Mouse (Mus musculus) heart, embryonic 16.5 days (tissue): ENCODE measurements around the gene Zyg11b. TPM values are rescaled to one million over a fixed set of nuclear protein-coding genes. Genes with fewer than 3 reads are reported as not detected.

Source experiments
- ATAC-seq: fragments of 200-750 bp; cut with Nextera tagmentation; replicated peaks from 2 replicates; pipeline ENCODE4 v1.8.0; 2017; ENCODE audit warnings: moderate number of reproducible peaks; ENCODE audit not compliant: insufficient read depth, low FRiP score; ENCODE audit errors: extremely low read depth
- H3K27ac ChIP-seq: fragments of 300-500 bp; sonication (generic); 2 replicates; pipeline ENCODE4 v1.5.1; 2014; ENCODE audit warnings: mild to moderate bottlenecking, low read length, control low read depth, moderate library complexity
- H3K27me3 ChIP-seq: fragments of 300-500 bp; sonication (generic); 2 replicates; pipeline ENCODE4 v1.6.1; 2014; ENCODE audit warnings: low read length, mixed read lengths; ENCODE audit not compliant: control insufficient read depth, insufficient read depth
- H3K36me3 ChIP-seq: fragments of 300-500 bp; sonication (generic); 2 replicates; pipeline ENCODE4 v1.6.1; 2014; ENCODE audit not compliant: control insufficient read depth, insufficient read depth
- H3K4me1 ChIP-seq: fragments of 300-500 bp; sonication (generic); 2 replicates; pipeline ENCODE4 v1.6.1; 2014; ENCODE audit warnings: low read length, mixed read lengths; ENCODE audit not compliant: control insufficient read depth, insufficient read depth
- H3K4me2 ChIP-seq: fragments of 300-500 bp; sonication (generic); 2 replicates; pipeline ENCODE4 v1.6.1; 2014; ENCODE audit warnings: low read depth, mild to moderate bottlenecking, control low read depth, low read length
- H3K4me3 ChIP-seq: fragments of 300-500 bp; sonication (generic); 2 replicates; pipeline ENCODE4 v1.5.1; 2014; ENCODE audit warnings: mild to moderate bottlenecking, control low read depth, low read length
- H3K9ac ChIP-seq: fragments of 300-500 bp; sonication (generic); 2 replicates; pipeline ENCODE4 v1.6.1; 2014; ENCODE audit warnings: low read length, control low read depth
- H3K9me3 ChIP-seq: fragments of 300-500 bp; sonication (generic); replicated peaks from 2 replicates; pipeline ENCODE4 v1.6.1; 2016; ENCODE audit warnings: low read length; ENCODE audit not compliant: control insufficient read depth
- WGBS: fragments of 180-500 bp; shearing (Covaris S2); extraction: QIAGEN DNeasy Blood & Tissue Kit; methylation state at CpG from one replicate; pipeline ENCODE4 v1.1.7; 2014; 5-methylcytosine and 5-hydroxymethylcytosine counted together
- polyA plus RNA-seq: library from polyadenylated mRNA; unstranded; fragments of >200 nt; fragmentation: Nextera tagmentation; extraction: Ambion mirVana; gene quantifications from 2 replicates; pipeline ENCODE4 v1.2.1, GENCODE M21; 2015

Gene Zyg11b
- polyA plus RNA-seq, 1 experiment from 2014 or later = 7.6 TPM

- no peaks in the 10 kb centered on the region for H3K9me3 ChIP-seq
- no peak overlapping the region for H3K4me2 ChIP-seq
- H3K9ac ChIP-seq = no peak overlapping the region
- no peaks in the 10 kb centered on the region for H3K36me3 ChIP-seq
- H3K27me3 ChIP-seq = no peaks in the 10 kb centered on the region
- peaks cover 19% of the 10 kb centered on the region for H3K4me1 ChIP-seq
- WGBS = 53% methylated on average over 5 of the region's 5 CpGs
- H3K27ac ChIP-seq = 0 out of 2 replicates have a peak overlapping the region, but pooled peaks have one; percentile 6
- H3K4me3 ChIP-seq = no peak overlapping the region
- no peak for ATAC-seq
Observed at GRCm38 (mm10) chr4:108323588-108323987, 22.7 kb upstream of the Zyg11b start.

DNA sequence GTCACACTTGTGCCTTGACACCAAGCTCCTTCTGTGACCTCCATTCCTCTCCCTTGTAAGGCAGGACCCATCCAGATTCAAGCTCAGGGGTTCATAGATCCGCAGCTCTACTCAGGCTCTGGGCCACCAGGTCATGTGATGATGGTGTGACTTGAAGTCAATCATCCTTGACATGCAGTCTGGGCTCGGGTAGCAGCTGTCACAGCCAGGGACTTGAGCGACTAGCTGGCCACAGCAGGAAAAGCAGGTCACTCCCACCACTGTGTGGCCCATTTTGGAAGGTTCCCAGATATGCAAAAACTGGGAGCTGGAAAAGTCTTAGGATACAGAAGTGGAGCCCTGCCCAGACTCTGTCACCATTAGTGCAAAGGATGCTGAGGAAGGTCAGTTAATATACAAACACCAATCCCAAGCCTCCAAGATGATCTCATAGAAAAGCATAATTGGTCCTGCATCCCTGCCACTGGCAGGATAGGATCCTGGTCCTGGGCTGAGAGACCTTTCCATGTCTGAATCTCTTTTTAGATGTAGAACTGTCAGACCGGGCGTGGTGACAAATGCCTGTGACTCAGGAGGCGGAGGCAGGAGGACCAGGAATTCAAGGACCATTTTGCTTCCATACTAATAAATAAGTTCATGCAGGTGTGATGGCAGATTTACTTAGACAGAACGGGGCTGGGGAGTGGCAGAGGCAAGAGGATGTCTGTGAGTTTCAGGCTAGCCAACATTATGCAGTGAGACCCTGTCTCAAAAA, 19.9 kb upstream of the Zyg11b start:
- Histone ChIP-seq H3K27ac (no peak overlapping the region), H3K4me3 (no peak overlapping the region), H3K9ac (no peak overlapping the region), H3K4me1 (peaks cover 15% of the 10 kb centered on the region), H3K27me3 (no peaks in the 10 kb centered on the region), H3K36me3 (no peaks in the 10 kb centered on the region), H3K4me2 (no peak overlapping the region), H3K9me3 (no peaks in the 10 kb centered on the region)
- ATAC-seq = 0 out of 2 replicates have a peak, but pooled peaks have one; percentile 26
- WGBS = 66% methylated on average over 7 of the region's 7 CpGs

GRCm38 (mm10) chr4:108319747-108320146, 18.9 kb upstream of the Zyg11b start:
- no peak overlapping the region for H3K4me3 ChIP-seq
- no peaks in the 10 kb centered on the region for H3K27me3 ChIP-seq
- no peak overlapping the region for H3K9ac ChIP-seq
- ATAC-seq = no peak
- H3K4me2 ChIP-seq = no peak overlapping the region
- peaks cover 15% of the 10 kb centered on the region for H3K4me1 ChIP-seq
- WGBS = 68% methylated on average over 6 of the region's 6 CpGs
- no peak overlapping the region for H3K27ac ChIP-seq
- H3K9me3 ChIP-seq = no peaks in the 10 kb centered on the region
- H3K36me3 ChIP-seq = no peaks in the 10 kb centered on the region

DNA sequence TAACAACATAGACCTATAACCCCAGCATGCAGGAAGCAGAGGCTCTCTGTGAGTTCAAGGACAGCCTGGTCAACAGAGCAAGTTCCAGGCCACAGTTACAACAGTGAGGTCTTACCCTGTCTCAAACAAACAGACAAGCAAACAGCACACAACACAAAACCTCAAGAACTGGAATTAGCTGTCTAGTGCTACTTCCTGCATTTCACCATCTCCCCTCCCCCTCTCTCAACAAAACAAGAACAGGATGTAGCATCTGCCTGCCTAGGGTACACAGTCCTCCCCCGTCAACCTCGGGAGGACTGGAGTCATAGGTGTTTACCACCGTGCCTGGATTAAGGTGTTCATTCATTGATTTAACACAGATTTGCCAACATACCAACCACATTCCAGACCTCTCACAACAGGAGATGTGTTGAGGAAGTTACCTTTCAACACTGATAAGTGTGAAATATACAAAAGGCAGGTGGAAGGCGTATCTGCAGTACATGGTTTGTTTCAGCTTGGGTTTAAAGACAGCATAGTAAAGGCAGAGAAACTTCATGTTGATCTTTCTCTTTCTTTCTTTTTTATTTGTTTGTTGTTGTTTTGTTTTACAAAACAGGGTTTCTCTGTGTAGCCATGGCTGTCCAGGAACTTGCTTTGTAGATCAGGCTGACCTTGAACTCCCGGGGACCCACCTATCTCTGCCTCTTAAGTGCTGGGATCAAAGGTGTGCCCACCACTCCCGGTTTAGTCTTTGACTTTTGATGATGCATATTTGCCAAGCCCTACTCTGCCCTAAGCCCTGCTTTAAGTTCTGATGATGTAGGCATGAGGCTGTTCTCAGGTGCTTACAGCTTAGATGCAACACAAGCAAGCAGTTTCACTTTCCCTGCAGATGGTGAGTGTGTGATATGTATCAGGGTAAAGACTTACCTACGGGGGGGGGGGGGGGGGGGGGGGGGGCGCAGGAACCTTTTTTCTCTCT, 18.0 kb upstream of the Zyg11b start:
- H3K4me2 ChIP-seq = peak overlapping the region; percentile 23; the same call in 1 of the 2 replicates
- no peaks in the 10 kb centered on the region for H3K36me3 ChIP-seq
- H3K9me3 ChIP-seq = no peaks in the 10 kb centered on the region
- ATAC-seq = peak; percentile 56
- no peaks in the 10 kb centered on the region for H3K27me3 ChIP-seq
- peak overlapping the region; percentile 57 for H3K27ac ChIP-seq
- peaks cover 15% of the 10 kb centered on the region for H3K4me1 ChIP-seq
- no peak overlapping the region for H3K9ac ChIP-seq
- WGBS = 25% methylated on average over 7 of the region's 8 CpGs
- H3K4me3 ChIP-seq = no peak overlapping the region

DNA sequence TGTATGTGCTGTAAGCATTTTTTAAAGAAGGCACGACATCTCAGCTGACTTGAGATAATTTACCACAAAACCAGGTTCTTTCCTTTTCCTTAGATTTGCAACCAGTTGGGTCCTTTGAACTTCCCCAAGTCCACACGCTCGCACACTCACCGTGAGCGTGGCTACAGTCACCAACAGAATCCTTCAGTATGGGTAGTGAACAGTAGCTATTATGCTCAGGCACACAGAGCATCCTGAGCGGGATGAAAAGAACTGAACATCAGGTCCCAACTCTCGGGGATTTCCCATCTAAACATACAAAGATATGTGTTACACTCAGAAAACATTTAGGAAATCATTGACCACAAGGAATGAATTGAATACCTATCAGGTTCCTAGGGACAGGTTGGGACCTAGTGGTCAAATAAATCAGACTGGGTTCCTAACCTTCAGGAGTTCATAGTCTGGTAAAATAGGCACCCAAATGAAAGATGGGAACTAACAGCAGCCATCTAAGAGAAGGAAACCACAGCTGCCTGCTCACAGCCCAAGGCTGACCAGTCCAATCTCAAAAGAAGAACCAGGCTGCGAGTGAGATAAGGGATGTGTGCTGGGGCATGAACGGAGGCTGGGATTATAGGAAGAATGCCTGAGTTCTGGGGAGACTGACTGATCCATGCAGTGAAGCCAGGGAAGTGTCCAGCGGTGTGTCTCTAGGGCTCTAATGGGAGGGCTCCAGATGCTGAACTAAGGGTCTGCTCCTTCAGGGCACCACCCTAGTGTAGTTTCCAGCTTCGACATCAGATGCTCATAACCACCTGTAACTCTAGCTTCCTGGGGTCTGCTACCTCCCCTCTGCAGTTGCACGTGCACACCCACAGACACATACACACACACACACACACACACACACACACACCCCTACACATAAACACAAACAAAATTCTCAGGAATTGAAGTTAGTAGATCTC, 17.0 kb upstream of the Zyg11b start:
- ATAC-seq = peak; percentile 8; the same call in 1 of the 2 replicates
- H3K27ac ChIP-seq = no peak overlapping the region; the same call in 1 of the 2 replicates

DNA sequence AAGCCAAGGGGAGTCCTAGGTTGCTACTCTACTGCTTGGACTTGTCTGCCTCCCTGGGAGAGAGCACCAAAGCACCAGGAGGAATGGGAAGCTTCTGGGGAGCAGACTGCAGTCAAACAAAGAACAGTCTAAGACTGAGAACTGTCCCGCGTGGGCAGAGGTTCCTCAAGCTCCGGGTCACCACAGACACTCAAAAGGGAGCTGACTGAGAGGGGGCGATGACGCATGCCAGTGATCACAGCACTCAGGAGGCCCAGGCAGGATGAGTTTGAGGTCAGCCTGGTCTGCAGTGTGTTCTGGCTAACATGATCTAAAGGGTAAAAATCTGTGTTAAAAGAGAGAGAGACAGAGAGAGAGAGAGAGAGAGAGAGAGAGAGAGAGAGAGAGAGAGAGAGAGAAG, 13.1 kb upstream of the Zyg11b start:
- peaks cover 8% of the 10 kb centered on the region for H3K4me1 ChIP-seq
- H3K9ac ChIP-seq = no peak overlapping the region
- WGBS = 36% methylated on average over 5 of the region's 5 CpGs
- no peak overlapping the region for H3K4me3 ChIP-seq
- no peak for ATAC-seq
- no peak overlapping the region for H3K27ac ChIP-seq
- peaks cover 5% of the 10 kb centered on the region; the same call in 1 of the 2 replicates for H3K9me3 ChIP-seq
- H3K4me2 ChIP-seq = no peak overlapping the region
- H3K27me3 ChIP-seq = no peaks in the 10 kb centered on the region
- H3K36me3 ChIP-seq = no peaks in the 10 kb centered on the region

More for the DNA sequence above, 17.0 kb upstream of the Zyg11b start:
- WGBS = 71% methylated on average over 12 of the region's 12 CpGs
- Histone ChIP-seq H3K4me1 (peaks cover 11% of the 10 kb centered on the region), H3K36me3 (no peaks in the 10 kb centered on the region), H3K27me3 (no peaks in the 10 kb centered on the region), H3K9me3 (no peaks in the 10 kb centered on the region), H3K9ac (no peak overlapping the region), H3K4me2 (no peak overlapping the region), H3K4me3 (no peak overlapping the region)

GRCm38 (mm10) chr4:108310706-108311105, 9.8 kb upstream of the Zyg11b start:
- no peak for ATAC-seq
- Histone ChIP-seq H3K9ac (no peak overlapping the region), H3K9me3 (peaks cover 14% of the 10 kb centered on the region; the same call in 1 of the 2 replicates), H3K27me3 (no peaks in the 10 kb centered on the region), H3K4me3 (no peak overlapping the region), H3K4me1 (no peaks in the 10 kb centered on the region), H3K27ac (no peak overlapping the region), H3K36me3 (no peaks in the 10 kb centered on the region), H3K4me2 (no peak overlapping the region)
- WGBS = 61% methylated on average over 6 of the region's 6 CpGs

GRCm38 (mm10) chr4:108302296-108302890, 1.5 kb upstream of the Zyg11b start:
- Histone ChIP-seq H3K4me3 (no peak overlapping the region), H3K9me3 (peaks cover 9% of the 10 kb centered on the region), H3K27ac (no peak overlapping the region), H3K36me3 (no peaks in the 10 kb centered on the region), H3K9ac (no peak overlapping the region), H3K27me3 (no peaks in the 10 kb centered on the region), H3K4me1 (peaks cover 27% of the 10 kb centered on the region), H3K4me2 (no peak overlapping the region)
- 69% methylated on average over 5 of the region's 5 CpGs for WGBS
- ATAC-seq = no peak
